Mouse (Mus musculus) heart, embryonic 16.5 days (tissue): Measurements from ENCODE around the gene Ep400. TPM values are rescaled to one million over a fixed set of nuclear protein-coding genes. Genes with fewer than 3 reads are reported as not detected.
"Not testable (repeated sequence)": the region's sequence is repeated elsewhere in the genome, so short reads cannot be mapped to it uniquely, and the experiment has no call there.

Source experiments
- ATAC-seq: fragments of 200-750 bp; cut with Nextera tagmentation; replicated peaks from 2 replicates; pipeline ENCODE4 v1.8.0; 2017; ENCODE audit warnings: moderate number of reproducible peaks; ENCODE audit not compliant: insufficient read depth, low FRiP score; ENCODE audit errors: extremely low read depth
- H3K27ac ChIP-seq: fragments of 300-500 bp; sonication (generic); 2 replicates; pipeline ENCODE4 v1.5.1; 2014; ENCODE audit warnings: mild to moderate bottlenecking, low read length, control low read depth, moderate library complexity
- H3K27me3 ChIP-seq: fragments of 300-500 bp; sonication (generic); 2 replicates; pipeline ENCODE4 v1.6.1; 2014; ENCODE audit warnings: low read length, mixed read lengths; ENCODE audit not compliant: control insufficient read depth, insufficient read depth
- H3K36me3 ChIP-seq: fragments of 300-500 bp; sonication (generic); 2 replicates; pipeline ENCODE4 v1.6.1; 2014; ENCODE audit not compliant: control insufficient read depth, insufficient read depth
- H3K4me1 ChIP-seq: fragments of 300-500 bp; sonication (generic); 2 replicates; pipeline ENCODE4 v1.6.1; 2014; ENCODE audit warnings: low read length, mixed read lengths; ENCODE audit not compliant: control insufficient read depth, insufficient read depth
- H3K4me2 ChIP-seq: fragments of 300-500 bp; sonication (generic); 2 replicates; pipeline ENCODE4 v1.6.1; 2014; ENCODE audit warnings: low read depth, mild to moderate bottlenecking, control low read depth, low read length
- H3K4me3 ChIP-seq: fragments of 300-500 bp; sonication (generic); 2 replicates; pipeline ENCODE4 v1.5.1; 2014; ENCODE audit warnings: mild to moderate bottlenecking, control low read depth, low read length
- H3K9ac ChIP-seq: fragments of 300-500 bp; sonication (generic); 2 replicates; pipeline ENCODE4 v1.6.1; 2014; ENCODE audit warnings: low read length, control low read depth
- H3K9me3 ChIP-seq: fragments of 300-500 bp; sonication (generic); replicated peaks from 2 replicates; pipeline ENCODE4 v1.6.1; 2016; ENCODE audit warnings: low read length; ENCODE audit not compliant: control insufficient read depth
- WGBS: fragments of 180-500 bp; shearing (Covaris S2); extraction: QIAGEN DNeasy Blood & Tissue Kit; methylation state at CpG from one replicate; pipeline ENCODE4 v1.1.7; 2014; 5-methylcytosine and 5-hydroxymethylcytosine counted together
- polyA plus RNA-seq: library from polyadenylated mRNA; unstranded; fragments of >200 nt; fragmentation: Nextera tagmentation; extraction: Ambion mirVana; gene quantifications from 2 replicates; pipeline ENCODE4 v1.2.1, GENCODE M21; 2015

Ep400 gene
- polyA plus RNA-seq, 1 experiment from 2014 or later = 26.0 TPM

- Histone ChIP-seq H3K27me3 (no peaks in the 10 kb centered on the region), H3K9ac (peak overlapping the region; percentile 84), H3K4me3 (peak overlapping the region; percentile 75), H3K36me3 (peaks cover 9% of the 10 kb centered on the region), H3K27ac (peak overlapping the region; percentile 4; the same call in 1 of the 2 replicates), H3K4me1 (peaks cover 13% of the 10 kb centered on the region), H3K9me3 (no peaks in the 10 kb centered on the region), H3K4me2 (peak overlapping the region; percentile 65)
- WGBS = 54% methylated on average over 10 of the region's 10 CpGs
- peak; percentile 53; the same call in 1 of the 2 replicates for ATAC-seq
These were observed 10.4 kb upstream of the Ep400 start for GRCm38 (mm10) chr5:110780761-110781528.

- peak within 1 kb of the TSS; percentile 65 for H3K4me2 ChIP-seq
These were observed 9.7 kb upstream of the Ep400 start, which contains the start of gene Pus1 for GRCm38 (mm10) chr5:110779998-110780760. Pus1 (minus strand) TSS chr5:110780659.

GRCm38 (mm10) chr5:110779276-110779997 lies 8.9 kb upstream of the Ep400 start:
- H3K9ac ChIP-seq = peak overlapping the region; percentile 84
- peak overlapping the region; percentile 75 for H3K4me3 ChIP-seq
- WGBS = 18% methylated on average over 15 of the region's 15 CpGs
- H3K27ac ChIP-seq = no peak overlapping the region
- H3K36me3 ChIP-seq = peaks cover 12% of the 10 kb centered on the region
- no peak for ATAC-seq
- no peaks in the 10 kb centered on the region for H3K9me3 ChIP-seq
- no peaks in the 10 kb centered on the region for H3K27me3 ChIP-seq
- H3K4me1 ChIP-seq = peaks cover 13% of the 10 kb centered on the region
- H3K4me2 ChIP-seq = peak overlapping the region; percentile 65

More at GRCm38 (mm10) chr5:110779998-110780760, 9.7 kb upstream of the Ep400 start, which contains the start of gene Pus1:
- no peaks in the 10 kb centered on the region for H3K9me3 ChIP-seq
- peak; percentile 92 for ATAC-seq
- WGBS = under 1% methylated on average over 57 of the region's 57 CpGs
- H3K27ac ChIP-seq = peak within 1 kb of the TSS; percentile 9; the same call in 1 of the 2 replicates
- H3K27me3 ChIP-seq = no peaks in the 10 kb centered on the region
- H3K4me3 ChIP-seq = peak within 1 kb of the TSS; percentile 75
- H3K4me1 ChIP-seq = peaks cover 13% of the 10 kb centered on the region
- H3K9ac ChIP-seq = peak within 1 kb of the TSS; percentile 84
- H3K36me3 ChIP-seq = peaks cover 5% of the 10 kb centered on the region

- H3K9me3 ChIP-seq = no peaks in the 10 kb centered on the region
- ATAC-seq = no peak
- H3K4me1 ChIP-seq = peaks cover 13% of the 10 kb centered on the region
- no peaks in the 10 kb centered on the region for H3K27me3 ChIP-seq
- WGBS = 88% methylated on average over 12 of the region's 12 CpGs
- H3K4me3 ChIP-seq = no peak overlapping the region
- H3K4me2 ChIP-seq = no peak overlapping the region
- peaks cover 19% of the 10 kb centered on the region for H3K36me3 ChIP-seq
- H3K9ac ChIP-seq = no peak overlapping the region
- H3K27ac ChIP-seq = no peak overlapping the region
These were observed 7.7 kb upstream of the Ep400 start for GRCm38 (mm10) chr5:110778263-110778662.

- peaks cover 13% of the 10 kb centered on the region for H3K4me1 ChIP-seq
- no peak overlapping the region for H3K4me2 ChIP-seq
- no peak overlapping the region for H3K9ac ChIP-seq
- H3K9me3 ChIP-seq = no peaks in the 10 kb centered on the region
- peaks cover 19% of the 10 kb centered on the region for H3K36me3 ChIP-seq
- no peak overlapping the region for H3K4me3 ChIP-seq
- 89% methylated on average over 2 of the region's 2 CpGs for WGBS
- H3K27me3 ChIP-seq = no peaks in the 10 kb centered on the region
- no peak overlapping the region for H3K27ac ChIP-seq
- ATAC-seq = no peak
These were observed 5.6 kb upstream of the Ep400 start for GRCm38 (mm10) chr5:110776141-110776540.

- peaks cover 19% of the 10 kb centered on the region for H3K36me3 ChIP-seq
- H3K4me3 ChIP-seq = no peak overlapping the region
- no peak overlapping the region for H3K9ac ChIP-seq
- no peak overlapping the region for H3K4me2 ChIP-seq
- H3K4me1 ChIP-seq = peaks cover 8% of the 10 kb centered on the region
- no peak for ATAC-seq
- H3K27ac ChIP-seq = no peak overlapping the region
- WGBS = 91% methylated on average over 11 of the region's 11 CpGs
- no peaks in the 10 kb centered on the region for H3K9me3 ChIP-seq
- no peaks in the 10 kb centered on the region for H3K27me3 ChIP-seq
These were observed 4.0 kb upstream of the Ep400 start for GRCm38 (mm10) chr5:110774511-110774910.

GRCm38 (mm10) chr5:110772945-110773344 lies 2.4 kb upstream of the Ep400 start:
- not testable (repeated sequence) for H3K4me3 ChIP-seq, H3K9me3 ChIP-seq, H3K9ac ChIP-seq, ATAC-seq, H3K4me2 ChIP-seq, H3K27ac ChIP-seq, H3K27me3 ChIP-seq
- Histone ChIP-seq H3K4me1 (peaks cover 12% of the 10 kb centered on the region), H3K36me3 (peaks cover 19% of the 10 kb centered on the region)
- 90% methylated on average over 10 of the region's 10 CpGs for WGBS

GRCm38 (mm10) chr5:110770031-110770445 lies 479 bp downstream of the Ep400 start:
- Histone ChIP-seq H3K36me3 (peaks cover 13% of the 10 kb centered on the region), H3K27me3 (no peaks in the 10 kb centered on the region), H3K4me2 (peak overlapping the region; percentile 86), H3K27ac (peak overlapping the region; percentile 97), H3K4me1 (peaks cover 12% of the 10 kb centered on the region), H3K9ac (peak overlapping the region; percentile 93), H3K4me3 (peak overlapping the region; percentile 95), H3K9me3 (no peaks in the 10 kb centered on the region)
- WGBS = under 1% methylated on average over 58 of the region's 58 CpGs
- peak; percentile 38 for ATAC-seq
